Mouse (Mus musculus): Measurements from ENCODE around the gene Kcnj12. TPM values are rescaled to one million over a fixed set of nuclear protein-coding genes. Genes with fewer than 3 reads are reported as not detected.

The Kcnj12 gene
- total RNA-seq, 2 experiments from 2014 or later = 27.5 to 29.0 TPM

- intact Hi-C loops (cut with DNase I) = loop anchor here (1.0 to 10.0 kb wide), 5 partner anchors 49 to 396 kb away; partner anchors contain the start of genes Kcnj12 and Llgl1
- no peak for DNase-seq
These were observed 68.8 kb downstream of the Kcnj12 start for GRCm38 (mm10) chr11:61091192-61091591.

DNA sequence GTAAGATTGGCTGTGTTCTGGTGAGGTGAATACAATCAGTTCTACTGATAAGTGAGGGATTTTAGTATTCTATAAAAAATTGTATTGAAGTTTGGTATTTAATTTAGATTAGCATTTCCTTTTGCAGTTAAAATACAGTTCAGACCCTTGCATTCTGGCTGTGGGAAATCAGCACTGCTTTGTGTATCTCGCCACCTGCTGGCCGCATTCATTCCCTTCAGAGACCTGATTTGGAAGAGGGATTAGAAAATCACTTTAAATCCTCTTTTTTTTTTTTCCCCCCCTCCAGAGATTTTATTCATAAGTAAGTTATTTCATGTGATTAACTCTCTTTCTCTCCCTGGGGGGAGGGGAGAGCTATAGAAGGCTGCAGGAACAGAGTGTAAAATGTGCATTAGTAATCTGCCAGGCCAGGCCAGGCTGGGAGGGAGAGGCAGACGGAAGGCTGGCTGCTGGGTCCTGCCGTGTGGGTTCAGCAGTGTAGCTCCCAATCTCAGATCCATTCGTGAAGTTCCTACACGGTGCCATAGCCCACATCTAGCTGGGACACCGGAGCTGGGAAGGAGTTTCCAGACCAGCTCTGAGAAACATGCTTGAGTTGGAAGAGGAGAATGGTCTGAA lies 69.4 kb downstream of the Kcnj12 start:
- intact Hi-C loops (cut with DNase I) = loop anchor here (1.0 to 10.0 kb wide), 5 partner anchors 49 to 397 kb away; partner anchors contain the start of genes Kcnj12 and Llgl1
- peak; percentile 71 to 83 for DNase-seq

DNA sequence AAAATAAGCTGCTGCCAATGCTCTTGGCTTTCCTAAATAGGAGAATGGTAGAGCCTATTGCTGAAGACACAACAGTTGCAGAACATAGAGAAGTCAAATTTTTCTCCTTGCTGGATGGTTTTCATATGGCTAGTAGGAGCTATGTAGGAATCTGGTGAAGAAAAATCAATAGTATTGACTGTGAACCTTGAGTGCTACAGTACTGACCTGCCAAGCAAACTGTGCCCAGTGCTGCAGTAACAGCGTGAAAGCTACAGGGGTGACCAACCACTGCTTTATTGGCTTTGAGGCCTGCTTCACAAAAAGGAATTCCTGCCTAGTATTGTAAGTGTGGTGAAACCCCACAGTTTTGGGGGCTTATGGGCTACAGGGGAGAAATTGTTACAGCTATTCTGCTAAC lies 75.7 kb downstream of the Kcnj12 start:
- intact Hi-C loops (cut with DNase I) = loop anchor here (10.0 kb wide), 1 partner anchor 403 kb away; the partner anchor contains the start of gene Llgl1
- DNase-seq = no peak

DNA sequence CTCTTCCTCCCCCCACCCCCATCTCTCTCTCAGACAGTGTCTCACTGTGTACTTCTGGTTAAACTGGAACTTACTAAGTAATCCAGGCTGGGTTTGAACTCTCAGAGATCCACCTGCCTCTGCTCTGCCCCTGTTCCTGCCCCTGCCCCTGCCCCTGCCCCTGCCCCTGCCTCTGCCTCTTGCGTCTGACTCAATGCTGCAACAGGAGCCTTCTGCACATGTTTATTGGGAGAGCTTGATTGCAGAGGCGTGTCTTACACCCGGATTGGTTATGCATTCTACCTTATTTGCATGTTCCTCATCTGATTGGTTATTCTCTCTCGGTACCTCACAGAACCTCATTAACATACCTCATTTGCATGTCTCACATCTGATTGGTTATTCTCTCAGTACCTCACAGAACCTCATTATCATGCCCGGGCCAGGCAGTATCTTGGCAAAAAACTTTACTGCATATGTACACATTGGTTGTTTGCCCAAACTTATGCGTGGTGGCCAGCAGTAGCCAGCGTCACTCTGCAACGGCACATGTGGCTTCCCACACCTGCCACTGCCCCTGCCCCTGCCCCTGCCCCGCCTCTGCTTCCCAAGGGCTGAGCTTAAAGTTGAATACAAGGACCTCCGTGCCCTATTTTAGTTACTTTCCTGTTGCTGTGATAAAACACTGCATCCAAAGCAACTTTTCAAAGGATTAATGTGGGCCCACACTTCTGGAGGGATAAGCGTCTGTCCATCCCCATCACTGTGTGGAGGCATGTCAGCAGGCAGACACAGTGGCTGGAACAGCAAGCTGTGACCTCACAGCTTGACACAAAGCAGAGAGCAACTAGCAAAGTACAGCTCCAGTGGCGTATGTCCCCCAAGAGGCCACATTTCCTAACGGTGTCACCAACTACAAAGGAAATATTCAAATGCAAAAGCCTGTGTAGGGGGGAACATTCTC lies 80.3 kb downstream of the Kcnj12 start:
- no peak for DNase-seq
- intact Hi-C loops (cut with DNase I) = loop anchor here (5.0 to 10.0 kb wide), 4 partner anchors 55 to 310 kb away; no protein-coding TSS in a partner anchor

DNA sequence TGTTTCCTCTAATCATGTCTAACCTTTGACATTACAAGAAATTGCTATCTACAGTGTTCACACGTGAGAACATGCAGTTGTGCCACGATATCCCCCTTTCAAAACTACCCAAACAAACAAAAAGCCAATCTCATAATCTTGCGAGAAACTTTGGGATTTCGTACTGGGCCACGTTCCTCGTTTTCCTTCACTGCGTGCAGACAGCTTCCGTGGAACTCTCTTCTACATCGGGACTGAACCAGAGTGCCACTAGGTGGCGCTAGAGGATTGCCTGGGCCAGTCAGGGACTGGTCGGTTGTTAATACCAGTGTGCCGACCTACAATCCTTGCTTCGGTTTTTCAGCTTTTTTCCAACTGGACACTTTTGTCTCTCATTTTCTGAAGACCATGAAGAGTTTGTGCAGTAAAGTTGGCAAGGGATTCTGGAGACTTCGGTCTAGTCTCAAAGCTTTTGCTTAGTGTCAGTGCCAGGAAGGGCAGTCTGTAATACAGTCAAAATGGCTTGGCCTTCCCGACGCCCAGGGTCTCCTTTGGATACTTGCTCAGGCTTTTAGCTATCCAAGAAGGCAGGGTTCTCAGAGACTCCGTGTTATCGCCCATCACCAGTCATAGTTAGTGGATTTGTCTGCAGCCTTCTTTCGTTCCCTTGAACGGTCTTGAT lies 82.0 kb downstream of the Kcnj12 start:
- DNase-seq = peak; percentile 89 to 95
- intact Hi-C loops (cut with DNase I) = loop anchor here (5.0 to 10.0 kb wide), 4 partner anchors 53 to 308 kb away; no protein-coding TSS in a partner anchor

- intact Hi-C loops (cut with DNase I) = loop anchor here (10.0 kb wide), 1 partner anchor 86 kb away; no protein-coding TSS in a partner anchor
- DNase-seq = no peak
These were observed 86.6 kb downstream of the Kcnj12 start for GRCm38 (mm10) chr11:61108911-61109361.

DNA sequence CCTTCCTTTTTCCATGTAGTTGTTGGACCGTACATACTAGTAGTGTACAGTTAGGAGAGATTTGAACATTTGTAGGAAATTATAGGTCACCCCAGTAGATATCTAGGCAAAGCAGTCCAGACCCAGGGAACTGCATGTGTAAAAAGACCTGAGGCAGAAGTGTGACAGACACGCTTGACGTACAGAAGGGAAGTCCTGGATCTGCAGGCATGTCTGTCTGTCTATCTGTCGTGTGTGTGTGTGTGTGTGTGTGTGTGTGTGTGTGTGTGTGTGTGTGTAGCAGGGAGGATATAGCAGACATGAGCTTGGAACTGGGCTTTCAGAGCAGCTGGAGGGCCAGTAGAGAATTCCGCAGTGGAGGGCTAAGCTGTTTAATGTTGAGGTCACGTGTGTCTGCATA lies 87.3 kb downstream of the Kcnj12 start:
- intact Hi-C loops (cut with DNase I) = loop anchor here (10.0 kb wide), 1 partner anchor 85 kb away; no protein-coding TSS in a partner anchor
- no peak for DNase-seq

DNA sequence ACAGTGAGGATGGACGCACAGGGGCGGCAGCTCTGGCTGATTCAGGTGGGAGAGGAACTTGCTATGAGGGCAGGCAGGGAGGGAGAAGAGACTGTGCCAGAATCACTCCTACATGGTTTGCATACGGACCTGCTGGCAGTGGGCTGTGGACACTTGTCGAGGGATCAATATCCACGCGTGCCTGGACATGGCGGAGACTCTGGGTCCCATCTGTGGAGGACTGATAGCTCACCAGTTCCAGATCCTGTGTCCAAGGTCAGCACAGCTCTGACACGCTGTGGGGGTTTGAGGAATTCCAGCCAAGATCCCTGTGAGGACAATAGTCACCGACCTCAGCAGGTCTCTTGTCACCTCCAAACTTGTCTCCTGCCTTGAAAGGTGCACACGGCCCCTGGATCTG lies 87.7 kb downstream of the Kcnj12 start:
- DNase-seq = no peak
- intact Hi-C loops (cut with DNase I) = no loop called here

DNA sequence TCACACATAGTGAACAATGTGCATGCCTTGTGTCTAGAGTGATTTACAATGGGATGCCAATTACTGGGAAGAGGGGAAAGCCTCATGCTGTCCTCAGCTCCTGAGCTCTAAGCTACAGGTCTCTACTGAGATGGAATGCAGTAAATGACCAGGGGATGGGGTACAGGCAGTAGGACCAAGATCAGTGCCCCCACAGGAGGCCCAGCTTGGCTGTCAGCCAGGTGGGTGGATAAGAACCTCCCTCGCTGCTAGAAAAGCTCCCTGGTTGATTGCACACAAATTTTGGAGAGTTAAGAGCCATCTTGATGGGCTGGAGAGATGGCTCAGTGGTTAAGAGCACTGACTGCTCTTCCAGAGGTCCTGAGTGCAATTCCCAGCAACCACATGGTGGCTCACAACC lies 88.6 kb downstream of the Kcnj12 start:
- DNase-seq = no peak

GRCm38 (mm10) chr11:61111472-61111871 lies 89.1 kb downstream of the Kcnj12 start:
- DNase-seq = no peak
- intact Hi-C loops (cut with DNase I) = no loop called here

More for the DNA sequence above, 88.6 kb downstream of the Kcnj12 start:
- intact Hi-C loops (cut with DNase I) = no loop called here

- no peak for DNase-seq
- intact Hi-C loops (cut with DNase I) = no loop called here
These were observed 90.1 kb downstream of the Kcnj12 start for GRCm38 (mm10) chr11:61112323-61112995.

DNA sequence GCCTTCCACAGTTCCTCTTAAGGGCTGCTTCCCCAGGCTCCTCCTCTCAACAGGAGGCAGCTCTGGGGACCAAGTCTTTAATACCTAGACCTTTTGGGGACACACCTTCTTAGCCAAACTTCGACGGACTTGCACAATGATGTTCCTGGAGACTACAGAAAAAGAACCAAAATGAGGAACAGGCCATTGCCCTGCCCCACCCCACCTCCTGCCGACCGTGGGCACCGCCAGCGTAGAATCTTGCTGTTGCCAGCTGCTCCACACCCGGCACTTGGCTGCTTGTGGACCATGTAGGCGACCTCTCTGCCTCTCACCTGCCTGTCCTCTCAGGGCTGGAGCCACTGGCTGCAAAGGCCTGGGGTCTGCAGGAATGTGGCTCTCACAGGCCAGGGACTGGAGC lies 93.9 kb downstream of the Kcnj12 start:
- intact Hi-C loops (cut with DNase I) = no loop called here
- no peak for DNase-seq

DNA sequence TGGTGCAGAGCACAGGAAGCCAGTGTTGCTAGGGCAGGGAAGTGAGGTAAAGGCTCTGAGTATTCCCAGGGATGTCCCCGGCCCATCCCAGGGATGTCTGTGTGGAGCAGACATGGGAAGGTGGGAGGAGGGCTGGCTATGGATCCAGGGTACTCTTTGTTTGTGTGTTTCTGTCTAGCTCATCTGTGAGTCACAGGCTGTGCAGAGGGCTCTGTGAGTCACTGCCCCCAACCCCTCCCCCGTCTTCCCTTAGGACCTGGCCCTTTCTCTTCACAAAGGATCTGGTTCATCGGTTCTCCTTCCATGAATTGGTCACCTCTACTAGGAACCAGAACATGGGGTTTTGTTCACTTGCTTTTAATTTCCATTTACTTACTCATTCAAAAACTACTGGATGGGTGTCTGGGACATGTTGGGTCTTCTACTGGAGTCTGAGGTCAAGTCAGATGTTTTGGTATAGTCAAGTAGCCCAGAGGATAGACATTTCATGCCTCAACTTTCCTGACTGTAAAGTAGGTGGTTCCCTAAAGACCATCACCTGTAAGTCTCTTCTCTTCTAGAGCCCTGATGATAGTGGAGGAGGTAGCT lies 97.7 kb downstream of the Kcnj12 start:
- intact Hi-C loops (cut with DNase I) = no loop called here

More for the DNA sequence above, 97.7 kb downstream of the Kcnj12 start:
- no peak for DNase-seq

Other genes starting within 250 kb of the Kcnj12 start
- gene Top3a, start 245.2 kb upstream of the Kcnj12 start, total RNA-seq (2021) = 1 to 10 TPM; 4.5 to 4.8 TPM
- gene Smcr8, start 245.0 kb upstream of the Kcnj12 start, total RNA-seq (2021) = 10 to 100 TPM; 16.9 to 19.3 TPM
- gene Shmt1, start 210.8 kb upstream of the Kcnj12 start, total RNA-seq (2021) = 10 to 100 TPM in 1 of 2 experiments, 1 to 10 TPM in 1; 8.1 to 11.1 TPM
- 10 to 100 TPM; 20.6 to 20.7 TPM for gene Dhrs7b, start 191.9 kb upstream of the Kcnj12 start, total RNA-seq (2021)
- 10 to 100 TPM; 30.0 to 33.3 TPM for gene Tmem11, start 143.3 kb upstream of the Kcnj12 start, total RNA-seq (2021)
- 10 to 100 TPM; 14.5 to 17.4 TPM for gene Natd1, start 107.8 kb upstream of the Kcnj12 start, total RNA-seq (2021)
- 10 to 100 TPM; 71.2 to 77.8 TPM for gene Map2k3, start 90.5 kb upstream of the Kcnj12 start, total RNA-seq (2021)
- 1 to 10 TPM in 1 of 2 experiments, under 1 TPM in 1; 0.91 to 1.1 TPM for gene Tnfrsf13b, start 104.2 kb downstream of the Kcnj12 start, total RNA-seq (2021)
- 10 to 100 TPM; 37.6 to 38.9 TPM for gene Usp22, start 152.5 kb downstream of the Kcnj12 start, total RNA-seq (2021)
- 1 to 10 TPM in 1 of 2 experiments, under 1 TPM in 1; 0.41 to 2.2 TPM for gene Aldh3a1, start 185.0 kb downstream of the Kcnj12 start, total RNA-seq (2021)
- 10 to 100 TPM; 37.3 to 38.4 TPM for gene Aldh3a2, start 244.9 kb downstream of the Kcnj12 start, total RNA-seq (2021)